Mouse (Mus musculus): ENCODE data around the gene Snx9. TPM values are rescaled to one million over a fixed set of nuclear protein-coding genes. Genes with fewer than 3 reads are reported as not detected.

Gene Snx9
- polyA plus RNA-seq, 1 experiment = 0.32 TPM

- no peak overlapping the region for H3K4me3 ChIP-seq (replicated peaks)
- no peaks in the 10 kb centered on the region for H3K9me3 ChIP-seq (ENCODE audit: control insufficient read depth, low read length)
- H3K4me1 ChIP-seq (ENCODE audit: control insufficient read depth) = no peaks in the 10 kb centered on the region; the same call in 1 of the 2 replicates
- peaks cover 9% of the 10 kb centered on the region for H3K36me3 ChIP-seq (ENCODE audit: control insufficient read depth)
- H3K27me3 ChIP-seq (ENCODE audit: control insufficient read depth) = no peaks in the 10 kb centered on the region
- no peak for TF ChIP-seq GATA1 (IDR thresholded peaks at IDR 0.05; ENCODE audit: low read length)
- TF ChIP-seq TAL1 (IDR thresholded peaks at IDR 0.05; ENCODE audit: low read length) = no peak
Observed at GRCm38 (mm10) chr17:5912797-5913196, 71.7 kb downstream of the Snx9 start.

GRCm38 (mm10) chr17:5914217-5914616 lies 73.1 kb downstream of the Snx9 start:
- TF ChIP-seq GATA1 (IDR thresholded peaks at IDR 0.05; ENCODE audit: low read length) (no peak), TAL1 (IDR thresholded peaks at IDR 0.05; ENCODE audit: low read length) (no peak)
- H3K36me3 ChIP-seq (ENCODE audit: control insufficient read depth) = peaks cover 16% of the 10 kb centered on the region

GRCm38 (mm10) chr17:5921954-5922353 lies 80.8 kb downstream of the Snx9 start:
- Histone ChIP-seq H3K36me3 (ENCODE audit: control insufficient read depth) (peaks cover 41% of the 10 kb centered on the region), H3K4me3 (replicated peaks) (no peak overlapping the region), H3K9me3 (ENCODE audit: control insufficient read depth, low read length) (no peaks in the 10 kb centered on the region), H3K27me3 (ENCODE audit: control insufficient read depth) (no peaks in the 10 kb centered on the region), H3K4me1 (ENCODE audit: control insufficient read depth) (peaks cover 7% of the 10 kb centered on the region)
- TF ChIP-seq GATA1 (IDR thresholded peaks at IDR 0.05; ENCODE audit: low read length) (no peak), TAL1 (IDR thresholded peaks at IDR 0.05; ENCODE audit: low read length) (no peak)

More at GRCm38 (mm10) chr17:5914217-5914616, 73.1 kb downstream of the Snx9 start:
- H3K4me1 ChIP-seq (ENCODE audit: control insufficient read depth) = no peaks in the 10 kb centered on the region; the same call in 1 of the 2 replicates
- no peaks in the 10 kb centered on the region for H3K9me3 ChIP-seq (ENCODE audit: control insufficient read depth, low read length)
- H3K4me3 ChIP-seq (replicated peaks) = no peak overlapping the region
- H3K27me3 ChIP-seq (ENCODE audit: control insufficient read depth) = no peaks in the 10 kb centered on the region

GRCm38 (mm10) chr17:5923281-5923680 lies 82.2 kb downstream of the Snx9 start:
- H3K9me3 ChIP-seq (ENCODE audit: control insufficient read depth, low read length) = no peaks in the 10 kb centered on the region
- TF ChIP-seq GATA1 (IDR thresholded peaks at IDR 0.05; ENCODE audit: low read length) (no peak), TAL1 (IDR thresholded peaks at IDR 0.05; ENCODE audit: low read length) (no peak)
- no peak overlapping the region for H3K4me3 ChIP-seq (replicated peaks)
- no peaks in the 10 kb centered on the region for H3K27me3 ChIP-seq (ENCODE audit: control insufficient read depth)
- peaks cover 7% of the 10 kb centered on the region for H3K4me1 ChIP-seq (ENCODE audit: control insufficient read depth)
- H3K36me3 ChIP-seq (ENCODE audit: control insufficient read depth) = peaks cover 50% of the 10 kb centered on the region

GRCm38 (mm10) chr17:5924238-5924637 lies 83.1 kb downstream of the Snx9 start:
- no peaks in the 10 kb centered on the region for H3K27me3 ChIP-seq (ENCODE audit: control insufficient read depth)
- H3K4me1 ChIP-seq (ENCODE audit: control insufficient read depth) = peaks cover 7% of the 10 kb centered on the region
- H3K9me3 ChIP-seq (ENCODE audit: control insufficient read depth, low read length) = no peaks in the 10 kb centered on the region
- H3K36me3 ChIP-seq (ENCODE audit: control insufficient read depth) = peaks cover 44% of the 10 kb centered on the region
- H3K4me3 ChIP-seq (replicated peaks) = no peak overlapping the region
- TF ChIP-seq GATA1 (IDR thresholded peaks at IDR 0.05; ENCODE audit: low read length) (no peak), TAL1 (IDR thresholded peaks at IDR 0.05; ENCODE audit: low read length) (no peak)

- Histone ChIP-seq H3K36me3 (ENCODE audit: control insufficient read depth) (peaks cover 36% of the 10 kb centered on the region), H3K4me3 (replicated peaks) (no peak overlapping the region), H3K4me1 (ENCODE audit: control insufficient read depth) (peaks cover 2% of the 10 kb centered on the region), H3K27me3 (ENCODE audit: control insufficient read depth) (no peaks in the 10 kb centered on the region), H3K9me3 (ENCODE audit: control insufficient read depth, low read length) (no peaks in the 10 kb centered on the region)
- TF ChIP-seq TAL1 (IDR thresholded peaks at IDR 0.05; ENCODE audit: low read length) = no peak
- no peak for TF ChIP-seq GATA1 (IDR thresholded peaks at IDR 0.05; ENCODE audit: low read length)
Observed at GRCm38 (mm10) chr17:5926710-5927109, 85.6 kb downstream of the Snx9 start.

GRCm38 (mm10) chr17:5929031-5929430 lies 87.9 kb downstream of the Snx9 start:
- no peak overlapping the region for H3K4me3 ChIP-seq (replicated peaks)
- TF ChIP-seq GATA1 (IDR thresholded peaks at IDR 0.05; ENCODE audit: low read length) = no peak
- TF ChIP-seq TAL1 (IDR thresholded peaks at IDR 0.05; ENCODE audit: low read length) = no peak
- no peaks in the 10 kb centered on the region for H3K27me3 ChIP-seq (ENCODE audit: control insufficient read depth)
- H3K9me3 ChIP-seq (ENCODE audit: control insufficient read depth, low read length) = no peaks in the 10 kb centered on the region
- no peaks in the 10 kb centered on the region for H3K4me1 ChIP-seq (ENCODE audit: control insufficient read depth)
- peaks cover 27% of the 10 kb centered on the region for H3K36me3 ChIP-seq (ENCODE audit: control insufficient read depth)

GRCm38 (mm10) chr17:5932161-5932560 lies 91.0 kb downstream of the Snx9 start:
- Histone ChIP-seq H3K4me1 (ENCODE audit: control insufficient read depth) (peaks cover 10% of the 10 kb centered on the region), H3K36me3 (ENCODE audit: control insufficient read depth) (peaks cover 19% of the 10 kb centered on the region), H3K4me3 (replicated peaks) (no peak overlapping the region), H3K27me3 (ENCODE audit: control insufficient read depth) (no peaks in the 10 kb centered on the region), H3K9me3 (ENCODE audit: control insufficient read depth, low read length) (no peaks in the 10 kb centered on the region)
- no peak for TF ChIP-seq TAL1 (IDR thresholded peaks at IDR 0.05; ENCODE audit: low read length)
- no peak for TF ChIP-seq GATA1 (IDR thresholded peaks at IDR 0.05; ENCODE audit: low read length)

GRCm38 (mm10) chr17:5934554-5935324 lies 93.6 kb downstream of the Snx9 start:
- Histone ChIP-seq H3K4me1 (ENCODE audit: control insufficient read depth) (peaks cover 10% of the 10 kb centered on the region), H3K27me3 (ENCODE audit: control insufficient read depth) (peaks cover 10% of the 10 kb centered on the region), H3K9me3 (ENCODE audit: control insufficient read depth, low read length) (no peaks in the 10 kb centered on the region), H3K36me3 (ENCODE audit: control insufficient read depth) (peaks cover 4% of the 10 kb centered on the region), H3K4me3 (replicated peaks) (peak overlapping the region; percentile 56)
- TF ChIP-seq TAL1 (IDR thresholded peaks at IDR 0.05; ENCODE audit: low read length) (no peak), GATA1 (IDR thresholded peaks at IDR 0.05; ENCODE audit: low read length) (no peak)

All from erythroblast, embryonic 14.5 days (primary cell).